Mouse (Mus musculus): ENCODE results near the gene Bnc1. TPM values are rescaled to one million over a fixed set of nuclear protein-coding genes. Genes with fewer than 3 reads are reported as not detected.

Bnc1 gene
- polyA plus RNA-seq, 1 experiment, result not detected

- no peak for TF ChIP-seq GATA1 (IDR thresholded peaks at IDR 0.05; ENCODE audit: low read length)
Measured at GRCm38 (mm10) chr7:81933601-81934266, 58.4 kb downstream of the Bnc1 start.

GRCm38 (mm10) chr7:81933061-81933600 lies 59.0 kb downstream of the Bnc1 start:
- no peak for TF ChIP-seq GATA1 (IDR thresholded peaks at IDR 0.05; ENCODE audit: low read length)

- no peak for TF ChIP-seq GATA1 (IDR thresholded peaks at IDR 0.05; ENCODE audit: low read length)
Measured at GRCm38 (mm10) chr7:81932521-81933045, 59.5 kb downstream of the Bnc1 start.

- no peak for TF ChIP-seq GATA1 (IDR thresholded peaks at IDR 0.05; ENCODE audit: low read length)
Measured at GRCm38 (mm10) chr7:81928998-81929397, 63.1 kb downstream of the Bnc1 start.

GRCm38 (mm10) chr7:81921379-81921952 lies 70.6 kb downstream of the Bnc1 start:
- TF ChIP-seq GATA1 (IDR thresholded peaks at IDR 0.05; ENCODE audit: low read length), result no peak

- no peak for TF ChIP-seq GATA1 (IDR thresholded peaks at IDR 0.05; ENCODE audit: low read length)
Measured at GRCm38 (mm10) chr7:81920314-81920713, 71.8 kb downstream of the Bnc1 start.

- TF ChIP-seq GATA1 (IDR thresholded peaks at IDR 0.05; ENCODE audit: low read length), result no peak
Measured at GRCm38 (mm10) chr7:81918316-81918715, 73.8 kb downstream of the Bnc1 start.

Other genes starting within 250 kb of the Bnc1 start
- gene Ramac, start 229.4 kb downstream of the Bnc1 start, polyA plus RNA-seq (2012), result 18.7 and 33.8 TPM in 2 replicates
- 26.0 and 35.6 TPM in 2 replicates for gene 3110040N11Rik, start 202.8 kb downstream of the Bnc1 start, polyA plus RNA-seq (2012)
- 22.0 and 34.1 TPM in 2 replicates for gene Btbd1, start 162.9 kb downstream of the Bnc1 start, polyA plus RNA-seq (2012)
- not detected in 2 replicates for gene Gm10160, start 136.5 kb downstream of the Bnc1 start, polyA plus RNA-seq (2012)
- 0.02 TPM in 1 of 2 replicates, not detected in the other for gene Tm6sf1, start 133.3 kb downstream of the Bnc1 start, polyA plus RNA-seq (2012)
- not detected in 2 replicates for gene Hdgfl3, start 57.8 kb downstream of the Bnc1 start, polyA plus RNA-seq (2012)
- not detected in 2 replicates for gene Sh3gl3, start 181.5 kb upstream of the Bnc1 start, polyA plus RNA-seq (2012)